Mouse (Mus musculus): ENCODE measurements around the gene Lpin3. TPM values are rescaled to one million over a fixed set of nuclear protein-coding genes. Genes with fewer than 3 reads are reported as not detected.

The Lpin3 gene
- total and polyA plus RNA-seq, 3 experiments: 0.05 to 0.11 TPM; not detected in 1

- DNase-seq (ENCODE audit: low spot score): no peak
- no peak for ATAC-seq (ENCODE audit: extremely low read depth, insufficient number of reproducible peaks, low FRiP score, poor library complexity, severe bottlenecking)
- no peak for TF ChIP-seq GATA2 (IDR thresholded peaks at IDR 0.05; ENCODE audit: borderline replicate concordance, low read depth, low read length)
- TF ChIP-seq POLR2AphosphoS5 (IDR thresholded peaks at IDR 0.05; ENCODE audit: insufficient replicate concordance, low read depth, low read length): no peak
- TF ChIP-seq CTCF (IDR thresholded peaks at IDR 0.05; ENCODE audit: low read depth, low read length): no peak
- no peak for TF ChIP-seq TAL1 (conservative IDR thresholded peaks at IDR 0.05; ENCODE audit: low read depth, low read length)
- no peak for TF ChIP-seq GATA1 (IDR thresholded peaks at IDR 0.05; ENCODE audit: borderline replicate concordance, low read length)
These were observed 2.0 kb downstream of the Lpin3 start for GRCm38 (mm10) chr2:160882436-160882835.

GRCm38 (mm10) chr2:160883912-160884311 lies 3.4 kb downstream of the Lpin3 start:
- H3K4me1 ChIP-seq (ENCODE audit: insufficient read depth, low read depth, low read length): peaks cover 21% of the 10 kb centered on the region

More at GRCm38 (mm10) chr2:160882436-160882835, 2.0 kb downstream of the Lpin3 start:
- peaks cover 7% of the 10 kb centered on the region for H3K4me1 ChIP-seq (ENCODE audit: insufficient read depth, low read depth, low read length)
- H3K9me3 ChIP-seq (replicated peaks): no peaks in the 10 kb centered on the region
- H3K27me3 ChIP-seq (ENCODE audit: insufficient read depth, low read length): peaks cover 17% of the 10 kb centered on the region
- H3K4me3 ChIP-seq (ENCODE audit: low read depth, low read length): no peak overlapping the region
- no peaks in the 10 kb centered on the region for H3K36me3 ChIP-seq (replicated peaks)

GRCm38 (mm10) chr2:160884830-160885229 lies 4.4 kb downstream of the Lpin3 start:
- no peak for DNase-seq (ENCODE audit: low spot score)

More at GRCm38 (mm10) chr2:160883912-160884311, 3.4 kb downstream of the Lpin3 start:
- Histone ChIP-seq H3K27me3 (ENCODE audit: insufficient read depth, low read length) (peaks cover 13% of the 10 kb centered on the region; the same call in 1 of the 2 replicates), H3K4me3 (ENCODE audit: low read depth, low read length) (no peak overlapping the region), H3K36me3 (replicated peaks) (no peaks in the 10 kb centered on the region), H3K9me3 (replicated peaks) (no peaks in the 10 kb centered on the region)
- no peak for TF ChIP-seq GATA1 (IDR thresholded peaks at IDR 0.05; ENCODE audit: borderline replicate concordance, low read length)
- TF ChIP-seq GATA2 (IDR thresholded peaks at IDR 0.05; ENCODE audit: borderline replicate concordance, low read depth, low read length): no peak
- no peak for TF ChIP-seq CTCF (IDR thresholded peaks at IDR 0.05; ENCODE audit: low read depth, low read length)
- TF ChIP-seq TAL1 (conservative IDR thresholded peaks at IDR 0.05; ENCODE audit: low read depth, low read length): no peak
- no peak for TF ChIP-seq POLR2AphosphoS5 (IDR thresholded peaks at IDR 0.05; ENCODE audit: insufficient replicate concordance, low read depth, low read length)
- ATAC-seq (ENCODE audit: extremely low read depth, insufficient number of reproducible peaks, low FRiP score, poor library complexity, severe bottlenecking) (no peak), DNase-seq (ENCODE audit: low spot score) (no peak)

GRCm38 (mm10) chr2:160886221-160886620 lies 5.8 kb downstream of the Lpin3 start:
- ATAC-seq (ENCODE audit: extremely low read depth, insufficient number of reproducible peaks, low FRiP score, poor library complexity, severe bottlenecking): no peak
- peaks cover 5% of the 10 kb centered on the region; the same call in 1 of the 2 replicates for H3K27me3 ChIP-seq (ENCODE audit: insufficient read depth, low read length)
- no peak for TF ChIP-seq POLR2AphosphoS5 (IDR thresholded peaks at IDR 0.05; ENCODE audit: insufficient replicate concordance, low read depth, low read length)
- no peak for TF ChIP-seq GATA2 (IDR thresholded peaks at IDR 0.05; ENCODE audit: borderline replicate concordance, low read depth, low read length)
- TF ChIP-seq CTCF (IDR thresholded peaks at IDR 0.05; ENCODE audit: low read depth, low read length): no peak
- no peak for TF ChIP-seq GATA1 (IDR thresholded peaks at IDR 0.05; ENCODE audit: borderline replicate concordance, low read length)
- TF ChIP-seq TAL1 (conservative IDR thresholded peaks at IDR 0.05; ENCODE audit: low read depth, low read length): no peak
- H3K36me3 ChIP-seq (replicated peaks): no peaks in the 10 kb centered on the region
- H3K4me3 ChIP-seq (ENCODE audit: low read depth, low read length): no peak overlapping the region
- H3K4me1 ChIP-seq (ENCODE audit: insufficient read depth, low read depth, low read length): peaks cover 21% of the 10 kb centered on the region
- H3K9me3 ChIP-seq (replicated peaks): no peaks in the 10 kb centered on the region
- no peak for DNase-seq (ENCODE audit: low spot score)

More at GRCm38 (mm10) chr2:160884830-160885229, 4.4 kb downstream of the Lpin3 start:
- TF ChIP-seq TAL1 (conservative IDR thresholded peaks at IDR 0.05; ENCODE audit: low read depth, low read length) (no peak), CTCF (IDR thresholded peaks at IDR 0.05; ENCODE audit: low read depth, low read length) (peak; percentile 69), GATA2 (IDR thresholded peaks at IDR 0.05; ENCODE audit: borderline replicate concordance, low read depth, low read length) (no peak), POLR2AphosphoS5 (IDR thresholded peaks at IDR 0.05; ENCODE audit: insufficient replicate concordance, low read depth, low read length) (no peak), GATA1 (IDR thresholded peaks at IDR 0.05; ENCODE audit: borderline replicate concordance, low read length) (no peak)
- Histone ChIP-seq H3K27me3 (ENCODE audit: insufficient read depth, low read length) (peaks cover 13% of the 10 kb centered on the region; the same call in 1 of the 2 replicates), H3K4me1 (ENCODE audit: insufficient read depth, low read depth, low read length) (peaks cover 21% of the 10 kb centered on the region), H3K36me3 (replicated peaks) (no peaks in the 10 kb centered on the region), H3K9me3 (replicated peaks) (no peaks in the 10 kb centered on the region), H3K4me3 (ENCODE audit: low read depth, low read length) (no peak overlapping the region)
- ATAC-seq (ENCODE audit: extremely low read depth, insufficient number of reproducible peaks, low FRiP score, poor library complexity, severe bottlenecking): no peak

GRCm38 (mm10) chr2:160887284-160887683 lies 6.8 kb downstream of the Lpin3 start:
- no peak for TF ChIP-seq POLR2AphosphoS5 (IDR thresholded peaks at IDR 0.05; ENCODE audit: insufficient replicate concordance, low read depth, low read length)
- TF ChIP-seq CTCF (IDR thresholded peaks at IDR 0.05; ENCODE audit: low read depth, low read length): peak; percentile 63; the same call in 1 of the 2 replicates
- no peak for TF ChIP-seq GATA2 (IDR thresholded peaks at IDR 0.05; ENCODE audit: borderline replicate concordance, low read depth, low read length)
- H3K27me3 ChIP-seq (ENCODE audit: insufficient read depth, low read length): peaks cover 5% of the 10 kb centered on the region; the same call in 1 of the 2 replicates
- DNase-seq (ENCODE audit: low spot score) (peak; percentile 68), ATAC-seq (ENCODE audit: extremely low read depth, insufficient number of reproducible peaks, low FRiP score, poor library complexity, severe bottlenecking) (peak; percentile 96)
- H3K9me3 ChIP-seq (replicated peaks): no peaks in the 10 kb centered on the region
- peaks cover 16% of the 10 kb centered on the region for H3K4me1 ChIP-seq (ENCODE audit: insufficient read depth, low read depth, low read length)
- H3K36me3 ChIP-seq (replicated peaks): no peaks in the 10 kb centered on the region
- H3K4me3 ChIP-seq (ENCODE audit: low read depth, low read length): peak overlapping the region; percentile 71; the same call in 1 of the 2 replicates

- DNase-seq (ENCODE audit: low spot score): peak; percentile 29
- Histone ChIP-seq H3K9me3 (replicated peaks) (no peaks in the 10 kb centered on the region), H3K4me3 (ENCODE audit: low read depth, low read length) (peak overlapping the region; percentile 71), H3K27me3 (ENCODE audit: insufficient read depth, low read length) (no peaks in the 10 kb centered on the region; the same call in 1 of the 2 replicates), H3K4me1 (ENCODE audit: insufficient read depth, low read depth, low read length) (peaks cover 16% of the 10 kb centered on the region), H3K36me3 (replicated peaks) (no peaks in the 10 kb centered on the region)
- ATAC-seq (ENCODE audit: extremely low read depth, insufficient number of reproducible peaks, low FRiP score, poor library complexity, severe bottlenecking): peak; percentile 16; the same call in 1 of the 2 replicates
- TF ChIP-seq TAL1 (conservative IDR thresholded peaks at IDR 0.05; ENCODE audit: low read depth, low read length) (no peak), GATA1 (IDR thresholded peaks at IDR 0.05; ENCODE audit: borderline replicate concordance, low read length) (no peak), GATA2 (IDR thresholded peaks at IDR 0.05; ENCODE audit: borderline replicate concordance, low read depth, low read length) (no peak), CTCF (IDR thresholded peaks at IDR 0.05; ENCODE audit: low read depth, low read length) (no peak), POLR2AphosphoS5 (IDR thresholded peaks at IDR 0.05; ENCODE audit: insufficient replicate concordance, low read depth, low read length) (no peak)
These were observed 7.4 kb downstream of the Lpin3 start for GRCm38 (mm10) chr2:160887859-160888258.
